Mouse (Mus musculus): Measurements from ENCODE around the gene Otulin.

GRCm38 (mm10) chr15:27564106-27565100, 66.1 kb downstream of the Otulin start:
- TF ChIP-seq CTCF (conservative IDR thresholded peaks at IDR 0.05; ENCODE audit: low read length) (no peak), POU5F1 (IDR thresholded peaks at IDR 0.05; ENCODE audit: borderline replicate concordance, low read length) (no peak), NANOG (IDR thresholded peaks at IDR 0.05; ENCODE audit: borderline replicate concordance, low read length) (no peak)

Measured in E14TG2a.4 (cell line).